Mouse (Mus musculus) ES-Bruce4 (cell line): ENCODE data around the gene Syt1.

Experiments
- CTCF ChIP-seq: IDR thresholded peaks from one replicate; pipeline ENCODE4 v1.8.1; 2011; ENCODE audit warnings: low read depth, low read length
- EP300 ChIP-seq: IDR thresholded peaks from 2 replicates; pipeline ENCODE4 v1.6.1; 2011; ENCODE audit warnings: low read depth, low read length; ENCODE audit not compliant: insufficient read depth
- POLR2A ChIP-seq: IDR thresholded peaks from one replicate; pipeline ENCODE4 v1.8.1; 2011; ENCODE audit warnings: low read length; ENCODE audit not compliant: insufficient read depth

DNA sequence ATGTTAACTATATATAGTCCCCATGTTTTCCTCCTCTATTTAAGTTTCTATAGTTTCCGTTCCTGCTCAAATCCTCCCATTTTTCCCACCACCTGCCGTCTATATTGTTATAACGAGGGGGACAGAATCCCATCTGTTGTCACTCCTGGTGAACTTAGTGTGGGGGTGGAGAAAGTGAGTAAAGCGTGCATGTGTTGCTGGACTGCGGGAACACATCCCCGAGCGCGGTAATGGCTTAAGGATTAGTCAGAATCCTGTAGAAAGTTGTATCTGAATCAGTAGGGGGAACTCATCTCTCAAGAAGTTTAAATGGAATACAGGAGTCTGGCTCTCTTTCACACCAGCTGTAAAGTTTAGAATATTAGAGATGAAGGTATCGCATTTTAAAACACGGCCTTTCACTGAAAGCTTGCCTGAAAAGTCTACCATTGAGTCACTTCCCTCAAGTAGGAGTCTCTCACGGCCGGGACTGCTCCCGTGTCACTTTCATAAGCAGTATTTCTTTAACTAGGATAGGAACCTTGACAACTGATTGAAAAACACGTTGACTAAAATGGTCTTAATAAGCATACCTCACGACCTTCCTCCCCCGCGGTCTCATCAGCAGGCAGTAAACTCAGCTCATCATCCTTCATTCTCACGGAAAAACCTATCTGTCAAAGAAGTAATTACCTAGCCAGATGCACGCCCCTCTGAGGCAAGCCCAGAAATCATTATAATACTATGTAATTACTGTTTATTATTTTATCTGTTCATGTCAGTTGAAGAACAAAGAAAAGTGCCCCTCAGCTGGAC, 451.8 kb downstream of the Syt1 start:
- no peak for TF ChIP-seq EP300
- TF ChIP-seq POLR2A: no peak
- TF ChIP-seq CTCF: no peak
